Mouse (Mus musculus) forebrain, embryonic 14.5 days (tissue): ENCODE measurements around the gene Ralgps1. TPM values are rescaled to one million over a fixed set of nuclear protein-coding genes. Genes with fewer than 3 reads are reported as not detected.
A peak's percentile ranks its signal among the peaks of the same experiment; 100 is the strongest.

ENCODE experiments used
- ATAC-seq: fragments of 200-750 bp; cut with Nextera tagmentation; 2 replicates; pipeline ENCODE4 v1.8.0; 2017; ENCODE audit warnings: mild to moderate bottlenecking, moderate library complexity
- DNase-seq: peaks from one replicate; pipeline ENCODE4 v3.0.0-alpha.2; 2015; ENCODE audit warnings: low spot score
- H3K27ac ChIP-seq: fragments of 300-500 bp; sonication (generic); 2 replicates; pipeline ENCODE4 v1.5.1; 2014; ENCODE audit warnings: low read depth, mild to moderate bottlenecking, control low read depth, low read length, moderate library complexity
- H3K27me3 ChIP-seq: fragments of 300-500 bp; sonication (generic); replicated peaks from 2 replicates; pipeline ENCODE4 v1.6.1; 2014; ENCODE audit warnings: low read length, control low read depth, mixed read lengths; ENCODE audit not compliant: control insufficient read depth, insufficient read depth
- H3K36me3 ChIP-seq: fragments of 300-500 bp; sonication (generic); 2 replicates; pipeline ENCODE4 v1.6.1; 2014; ENCODE audit warnings: low read length, control low read depth; ENCODE audit not compliant: control insufficient read depth, insufficient read depth
- H3K4me1 ChIP-seq: fragments of 300-500 bp; sonication (generic); 2 replicates; pipeline ENCODE4 v1.6.1; 2014; ENCODE audit warnings: antibody characterized with exemption, low read length, control low read depth; ENCODE audit not compliant: control insufficient read depth, insufficient read depth
- H3K4me2 ChIP-seq: fragments of 300-500 bp; sonication (generic); 2 replicates; pipeline ENCODE4 v1.6.1; 2014; ENCODE audit warnings: mild to moderate bottlenecking, control low read depth, low read length
- H3K4me3 ChIP-seq: fragments of 300-500 bp; sonication (generic); 2 replicates; pipeline ENCODE4 v1.5.1; 2014; ENCODE audit warnings: low read depth, low read length, control low read depth
- H3K9ac ChIP-seq: fragments of 300-500 bp; sonication (generic); 2 replicates; pipeline ENCODE4 v1.6.1; 2014; ENCODE audit warnings: mild to moderate bottlenecking, low read length, control low read depth, moderate library complexity
- H3K9me3 ChIP-seq: fragments of 300-500 bp; sonication (generic); replicated peaks from 2 replicates; pipeline ENCODE4 v1.6.1; 2016; ENCODE audit warnings: low read length, control low read depth, mixed read lengths; ENCODE audit not compliant: control insufficient read depth
- WGBS: fragments of 180-500 bp; shearing (Covaris S2); extraction: QIAGEN DNeasy Blood & Tissue Kit; methylation state at CpG from one replicate; pipeline ENCODE4 v1.1.7; 2014; 5-methylcytosine and 5-hydroxymethylcytosine counted together
- polyA plus RNA-seq: library from polyadenylated mRNA; unstranded; fragments of >200 nt; fragmentation: Nextera tagmentation; extraction: Ambion mirVana; gene quantifications from 2 replicates; pipeline ENCODE4 v1.2.1, GENCODE M21; 2014

Gene Ralgps1
- 32.6 and 40.2 TPM in 2 replicates for polyA plus RNA-seq

- ATAC-seq (peak; percentile 99), DNase-seq (peak; percentile 99)
- H3K4me1 ChIP-seq = peaks cover 16% of the 10 kb centered on the region
- H3K9me3 ChIP-seq = no peaks in the 10 kb centered on the region
- H3K9ac ChIP-seq = peak within 1 kb of the TSS; percentile 77
- peaks cover 8% of the 10 kb centered on the region; the same call in 1 of the 2 replicates for H3K36me3 ChIP-seq
- no peaks in the 10 kb centered on the region for H3K27me3 ChIP-seq
- WGBS = under 1% methylated on average over 49 of the region's 74 CpGs
- H3K4me3 ChIP-seq = peak within 1 kb of the TSS; percentile 54
- H3K4me2 ChIP-seq = peak within 1 kb of the TSS; percentile 66
- peak within 1 kb of the TSS; percentile 99 for H3K27ac ChIP-seq
These were observed at the start of gene Ralgps1 for GRCm38 (mm10) chr2:33370777-33371647. TSS of gene Ralgps1 (minus strand) at chr2:33371486.

DNA sequence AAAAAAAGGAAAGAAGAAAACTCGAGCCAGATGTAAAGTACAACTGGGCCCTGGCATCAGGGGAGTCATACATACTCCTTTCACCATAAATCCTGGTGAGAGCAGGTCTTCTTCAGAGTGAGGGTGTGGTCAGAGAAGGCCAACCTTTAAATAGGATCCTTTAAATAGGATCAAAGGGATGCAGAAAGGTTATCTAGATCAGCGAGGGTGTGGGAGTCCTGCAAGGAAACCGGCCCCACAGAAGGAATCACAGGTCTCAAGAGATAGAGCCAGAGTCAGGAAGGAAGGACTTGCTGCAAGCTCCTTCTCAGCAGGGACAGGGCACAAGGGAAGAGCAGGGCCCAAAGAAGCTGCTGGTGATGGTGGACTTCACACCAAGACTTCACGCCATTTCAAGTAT, 46.2 kb upstream of the Ralgps1 start:
- no peaks in the 10 kb centered on the region for H3K4me1 ChIP-seq
- no peak overlapping the region for H3K27ac ChIP-seq
- no peak for ATAC-seq
- H3K36me3 ChIP-seq = peaks cover 22% of the 10 kb centered on the region
- H3K4me2 ChIP-seq = no peak overlapping the region
- 86% methylated on average over 4 of the region's 4 CpGs for WGBS
- no peak for DNase-seq
- H3K9me3 ChIP-seq = no peaks in the 10 kb centered on the region
- H3K9ac ChIP-seq = no peak overlapping the region
- H3K4me3 ChIP-seq = no peak overlapping the region
- no peaks in the 10 kb centered on the region for H3K27me3 ChIP-seq

DNA sequence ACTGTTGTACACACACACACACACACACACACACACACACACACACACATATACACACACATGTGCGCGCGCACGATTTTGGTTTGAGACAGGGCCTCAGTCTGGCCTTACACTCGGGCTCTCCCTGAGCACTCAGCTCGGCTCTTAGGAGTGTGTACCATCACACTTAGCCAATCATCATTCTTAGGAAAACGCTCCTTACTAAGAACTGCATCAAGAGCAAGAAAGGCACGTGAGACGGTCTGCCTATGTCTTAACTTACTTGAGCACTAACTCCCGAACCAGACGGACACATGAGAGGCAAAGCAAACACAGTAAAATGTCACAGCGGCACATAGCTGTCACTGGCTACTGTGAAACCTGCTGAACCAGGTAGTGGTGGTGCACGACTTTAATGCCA, 42.7 kb upstream of the Ralgps1 start:
- H3K27ac ChIP-seq = no peak overlapping the region
- no peaks in the 10 kb centered on the region for H3K9me3 ChIP-seq
- peaks cover 33% of the 10 kb centered on the region for H3K36me3 ChIP-seq
- H3K4me1 ChIP-seq = no peaks in the 10 kb centered on the region
- H3K9ac ChIP-seq = no peak overlapping the region
- no peak overlapping the region for H3K4me2 ChIP-seq
- ATAC-seq (no peak), DNase-seq (no peak)
- no peaks in the 10 kb centered on the region for H3K27me3 ChIP-seq
- H3K4me3 ChIP-seq = no peak overlapping the region
- 92% methylated on average over 13 of the region's 13 CpGs for WGBS

GRCm38 (mm10) chr2:33412111-33412510, 40.8 kb upstream of the Ralgps1 start:
- Histone ChIP-seq H3K4me2 (no peak overlapping the region), H3K9ac (no peak overlapping the region), H3K36me3 (peaks cover 39% of the 10 kb centered on the region), H3K27ac (no peak overlapping the region), H3K27me3 (no peaks in the 10 kb centered on the region), H3K9me3 (no peaks in the 10 kb centered on the region), H3K4me3 (no peak overlapping the region), H3K4me1 (no peaks in the 10 kb centered on the region)
- DNase-seq (no peak), ATAC-seq (no peak)
- 79% methylated on average over 14 of the region's 14 CpGs for WGBS

- Histone ChIP-seq H3K9me3 (no peaks in the 10 kb centered on the region), H3K4me3 (no peak overlapping the region), H3K27ac (no peak overlapping the region), H3K4me1 (no peaks in the 10 kb centered on the region), H3K36me3 (0 out of 2 replicates have a peak, but pooled peaks cover 3% of the 10 kb centered on the region), H3K4me2 (no peak overlapping the region), H3K27me3 (no peaks in the 10 kb centered on the region), H3K9ac (no peak overlapping the region)
- WGBS = 92% methylated on average over 4 of the region's 4 CpGs
- DNase-seq = no peak
- no peak for ATAC-seq
These were observed 32.3 kb upstream of the Ralgps1 start for GRCm38 (mm10) chr2:33403511-33404003.

- WGBS = 68% methylated on average over 5 of the region's 5 CpGs
- ATAC-seq = no peak
- no peak for DNase-seq
- H3K4me3 ChIP-seq = no peak overlapping the region
- H3K4me2 ChIP-seq = no peak overlapping the region
- no peak overlapping the region for H3K9ac ChIP-seq
- H3K36me3 ChIP-seq = no peaks in the 10 kb centered on the region
- H3K27me3 ChIP-seq = no peaks in the 10 kb centered on the region
- H3K4me1 ChIP-seq = no peaks in the 10 kb centered on the region
- no peaks in the 10 kb centered on the region for H3K9me3 ChIP-seq
- no peak overlapping the region for H3K27ac ChIP-seq
These were observed 31.4 kb upstream of the Ralgps1 start for GRCm38 (mm10) chr2:33402638-33403037.

DNA sequence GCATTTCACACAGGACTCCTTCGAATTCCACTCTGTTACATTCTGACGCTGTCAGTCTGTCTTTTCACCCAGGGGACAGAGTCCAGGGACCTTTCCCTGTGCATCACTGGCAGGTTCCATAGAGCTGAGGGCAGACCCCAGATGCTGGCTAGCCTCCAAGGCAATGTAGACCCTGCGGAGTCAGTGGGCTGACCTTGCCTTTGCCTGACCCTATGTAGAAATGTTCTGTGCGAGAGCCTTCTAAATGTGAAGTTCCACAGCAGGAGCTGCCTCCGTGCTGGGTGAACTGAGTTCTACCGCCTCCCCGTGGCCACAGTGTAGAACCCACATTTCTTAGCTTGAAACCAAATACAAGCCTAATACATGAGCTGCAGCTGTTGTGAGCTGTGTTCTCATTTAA, 30.9 kb upstream of the Ralgps1 start:
- H3K4me3 ChIP-seq = no peak overlapping the region
- WGBS = 29% methylated on average over 7 of the region's 7 CpGs
- no peak overlapping the region for H3K4me2 ChIP-seq
- H3K9ac ChIP-seq = no peak overlapping the region
- H3K36me3 ChIP-seq = no peaks in the 10 kb centered on the region
- DNase-seq (peak; percentile 79), ATAC-seq (no peak)
- no peaks in the 10 kb centered on the region for H3K9me3 ChIP-seq
- no peaks in the 10 kb centered on the region for H3K4me1 ChIP-seq
- no peak overlapping the region for H3K27ac ChIP-seq
- H3K27me3 ChIP-seq = no peaks in the 10 kb centered on the region

GRCm38 (mm10) chr2:33401217-33401616, 29.9 kb upstream of the Ralgps1 start:
- Histone ChIP-seq H3K36me3 (no peaks in the 10 kb centered on the region), H3K27ac (no peak overlapping the region), H3K9me3 (no peaks in the 10 kb centered on the region), H3K27me3 (no peaks in the 10 kb centered on the region), H3K9ac (no peak overlapping the region), H3K4me3 (no peak overlapping the region), H3K4me2 (no peak overlapping the region), H3K4me1 (no peaks in the 10 kb centered on the region)
- WGBS = 29% methylated on average over 3 of the region's 3 CpGs
- ATAC-seq (no peak), DNase-seq (peak; percentile 33)

GRCm38 (mm10) chr2:33400541-33400940, 29.3 kb upstream of the Ralgps1 start:
- no peak overlapping the region for H3K4me2 ChIP-seq
- no peaks in the 10 kb centered on the region for H3K27me3 ChIP-seq
- no peak overlapping the region for H3K4me3 ChIP-seq
- no peak overlapping the region for H3K27ac ChIP-seq
- no peak for ATAC-seq
- no peaks in the 10 kb centered on the region for H3K4me1 ChIP-seq
- H3K9me3 ChIP-seq = no peaks in the 10 kb centered on the region
- no peak for DNase-seq
- WGBS = 87% methylated on average over 5 of the region's 5 CpGs
- H3K9ac ChIP-seq = no peak overlapping the region
- no peaks in the 10 kb centered on the region for H3K36me3 ChIP-seq
